Mouse (Mus musculus) lung, adult 2 months (tissue): ENCODE measurements at regions not wholly inside any gene's neighbourhood (a gene's known extent, or its start where the extent isn't known, plus 50 kb on each side); places are given as distances from the start of the nearest gene placed in this dataset.

ENCODE experiments used
- DNase-seq: peaks from one replicate; pipeline ENCODE4 v3.0.0; 2022
- H3K4me1 ChIP-seq: fragments of 200-500 bp; 2 replicates; pipeline ENCODE4 v1.6.1; 2011; ENCODE audit warnings: low read length; ENCODE audit not compliant: control insufficient read depth, insufficient read depth
- H3K4me3 ChIP-seq: fragments of 200-500 bp; replicated peaks from 2 replicates; pipeline ENCODE3; 2011; ENCODE audit warnings: low read depth, mild to moderate bottlenecking, control low read depth, low read length; ENCODE audit errors: extremely low read depth
- CTCF ChIP-seq: fragments of 200-500 bp; IDR thresholded peaks from 2 replicates; pipeline ENCODE4 v1.5.1; 2011; ENCODE audit warnings: mild to moderate bottlenecking, low read length, control low read depth; ENCODE audit not compliant: insufficient read depth
- POLR2A ChIP-seq: fragments of 200-500 bp; IDR thresholded peaks from 2 replicates; pipeline ENCODE4 v1.6.1; 2011; ENCODE audit warnings: low read depth, mild to moderate bottlenecking, control low read depth, low read length, borderline replicate concordance; ENCODE audit errors: extremely low read depth
- WGBS: fragments of 180-500 bp; shearing (Covaris S2); methylation state at CpG from one replicate; pipeline ENCODE4 v1.1.7; 2018; 5-methylcytosine and 5-hydroxymethylcytosine counted together

GRCm38 (mm10) chr13:5702071-5702470 lies 159.2 kb upstream of the Klf6 start:
- 86% methylated on average over 3 of the region's 3 CpGs for WGBS

DNA sequence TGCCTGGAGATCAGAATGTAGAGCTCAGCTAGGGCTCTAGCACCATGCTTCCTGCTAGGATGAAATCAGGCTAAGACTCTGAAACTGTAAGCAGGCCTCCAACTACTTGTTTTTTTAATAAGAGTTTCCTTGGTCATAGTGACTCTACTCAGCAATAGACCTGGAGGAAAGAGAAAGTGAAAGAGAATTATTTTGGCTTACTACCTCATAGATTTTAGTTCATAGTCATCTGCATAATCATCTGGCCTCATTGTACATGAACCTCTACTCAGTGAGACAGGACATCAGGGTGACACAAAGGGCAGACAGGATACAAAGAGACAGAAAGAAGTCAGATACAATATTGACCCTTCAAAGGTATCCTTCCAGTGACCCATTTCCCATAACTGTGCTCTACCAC lies 156.3 kb upstream of the Klf6 start:
- peaks cover 3% of the 10 kb centered on the region for H3K4me1 ChIP-seq
- TF ChIP-seq CTCF: no peak
- no peak overlapping the region for H3K4me3 ChIP-seq
- no peak for DNase-seq

More at GRCm38 (mm10) chr13:5702071-5702470, 159.2 kb upstream of the Klf6 start:
- DNase-seq: no peak
- no peak overlapping the region for H3K4me3 ChIP-seq
- no peak for TF ChIP-seq CTCF
- no peak for TF ChIP-seq POLR2A
- H3K4me1 ChIP-seq: no peaks in the 10 kb centered on the region

- DNase-seq: no peak
- 81% methylated on average over 1 of the region's 1 CpGs for WGBS
- no peak overlapping the region for H3K4me3 ChIP-seq
- TF ChIP-seq CTCF (no peak), POLR2A (no peak)
- peaks cover 11% of the 10 kb centered on the region for H3K4me1 ChIP-seq
Observed at GRCm38 (mm10) chr13:5711646-5712045, 149.6 kb upstream of the Klf6 start.

DNA sequence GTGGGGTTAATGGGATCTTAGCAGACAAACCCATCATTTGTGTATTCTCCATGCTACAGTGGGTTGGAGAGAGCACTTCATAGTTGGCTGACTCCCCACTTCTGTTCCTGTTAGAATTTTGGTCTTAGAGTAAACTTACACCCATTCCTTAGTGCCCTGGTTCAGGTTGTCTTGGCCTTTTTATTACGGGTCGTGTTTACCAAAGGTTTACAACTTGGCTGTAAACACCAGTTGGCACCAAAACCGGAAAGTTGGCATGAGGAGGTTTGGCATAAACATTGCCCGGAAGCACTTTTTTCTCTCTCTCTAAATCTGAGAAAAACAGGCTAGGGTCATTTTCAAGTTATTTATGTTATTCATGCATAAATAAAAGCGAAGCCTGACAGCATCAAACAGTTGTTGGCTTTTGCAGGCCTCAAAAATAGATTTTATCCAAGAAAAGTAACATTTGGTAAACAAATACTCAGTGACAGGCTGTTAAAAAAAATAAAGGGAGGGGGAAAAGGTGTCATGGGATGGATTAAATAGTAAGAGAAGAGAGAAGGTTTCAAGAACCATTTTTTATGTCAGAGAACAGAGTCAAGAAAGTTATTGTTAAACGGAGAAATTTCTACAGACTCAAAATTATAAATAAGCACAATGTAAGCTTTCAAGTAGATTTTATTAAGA lies 148.0 kb upstream of the Klf6 start:
- no peak for TF ChIP-seq CTCF
- no peak for TF ChIP-seq POLR2A
- peak; percentile 37 for DNase-seq
- no peak overlapping the region for H3K4me3 ChIP-seq
- peaks cover 11% of the 10 kb centered on the region for H3K4me1 ChIP-seq
- 26% methylated on average over 6 of the region's 6 CpGs for WGBS

- DNase-seq: peak; percentile 48
- peak overlapping the region; percentile 80 for H3K4me3 ChIP-seq
- TF ChIP-seq POLR2A (peak; percentile 47; the same call in 1 of the 2 replicates), CTCF (no peak)
- 3% methylated on average over 12 of the region's 12 CpGs for WGBS
- H3K4me1 ChIP-seq: peaks cover 8% of the 10 kb centered on the region
Observed at GRCm38 (mm10) chr13:5714191-5714591, 147.1 kb upstream of the Klf6 start.

GRCm38 (mm10) chr13:5714793-5715192 lies 146.5 kb upstream of the Klf6 start:
- TF ChIP-seq POLR2A (no peak), CTCF (no peak)
- DNase-seq: no peak
- Histone ChIP-seq H3K4me1 (peaks cover 8% of the 10 kb centered on the region), H3K4me3 (no peak overlapping the region)

DNA sequence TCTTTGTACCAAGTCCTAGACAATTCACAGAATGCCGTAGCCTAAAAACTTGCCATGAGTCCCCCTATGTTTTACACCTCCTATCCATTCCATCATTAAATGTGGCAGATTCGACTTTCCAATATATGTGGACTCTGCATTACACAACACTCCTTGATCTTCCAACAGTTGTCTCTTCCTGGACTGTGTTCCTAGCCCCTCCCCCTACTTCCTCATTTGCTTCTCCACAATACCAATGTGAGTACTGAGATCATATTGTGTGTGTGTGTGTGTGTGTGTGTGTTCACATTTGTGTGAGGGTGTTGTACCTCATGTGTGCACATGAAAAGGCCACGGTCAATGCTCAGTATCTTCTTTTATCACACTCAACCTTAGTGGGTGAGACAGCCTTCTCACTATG lies 144.5 kb upstream of the Klf6 start:
- 85% methylated on average over 3 of the region's 3 CpGs for WGBS

GRCm38 (mm10) chr13:5723319-5723718 lies 138.0 kb upstream of the Klf6 start:
- WGBS: 96% methylated on average over 2 of the region's 2 CpGs
- DNase-seq: no peak
- Histone ChIP-seq H3K4me1 (no peaks in the 10 kb centered on the region), H3K4me3 (no peak overlapping the region)
- TF ChIP-seq CTCF (no peak), POLR2A (no peak)

More for the DNA sequence above, 144.5 kb upstream of the Klf6 start:
- H3K4me3 ChIP-seq: no peak overlapping the region
- peaks cover 8% of the 10 kb centered on the region for H3K4me1 ChIP-seq
- TF ChIP-seq CTCF: no peak
- no peak for TF ChIP-seq POLR2A
- no peak for DNase-seq

DNA sequence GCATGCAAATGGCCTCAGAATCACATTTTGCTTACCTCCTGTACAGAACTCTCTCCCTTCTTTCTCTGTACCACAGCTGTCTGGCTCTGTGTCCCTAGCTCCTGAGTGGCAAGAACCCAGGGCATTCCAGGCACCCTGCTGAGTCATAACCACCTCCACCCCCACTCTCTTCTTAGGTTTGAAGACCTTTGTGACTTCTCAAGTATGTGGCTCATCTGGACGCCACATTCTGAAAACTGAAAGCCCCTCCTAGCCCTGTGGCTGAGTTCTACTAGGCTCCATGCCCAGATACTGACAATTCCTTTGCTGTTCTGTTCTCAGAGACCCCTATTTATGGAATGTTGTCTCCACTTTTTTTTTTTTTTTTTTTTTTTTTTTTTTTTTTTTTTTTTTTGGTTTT lies 136.9 kb upstream of the Klf6 start:
- Histone ChIP-seq H3K4me3 (no peak overlapping the region), H3K4me1 (no peaks in the 10 kb centered on the region)
- no peak for DNase-seq
- 49% methylated on average over 1 of the region's 1 CpGs for WGBS
- TF ChIP-seq POLR2A (no peak), CTCF (no peak)

DNA sequence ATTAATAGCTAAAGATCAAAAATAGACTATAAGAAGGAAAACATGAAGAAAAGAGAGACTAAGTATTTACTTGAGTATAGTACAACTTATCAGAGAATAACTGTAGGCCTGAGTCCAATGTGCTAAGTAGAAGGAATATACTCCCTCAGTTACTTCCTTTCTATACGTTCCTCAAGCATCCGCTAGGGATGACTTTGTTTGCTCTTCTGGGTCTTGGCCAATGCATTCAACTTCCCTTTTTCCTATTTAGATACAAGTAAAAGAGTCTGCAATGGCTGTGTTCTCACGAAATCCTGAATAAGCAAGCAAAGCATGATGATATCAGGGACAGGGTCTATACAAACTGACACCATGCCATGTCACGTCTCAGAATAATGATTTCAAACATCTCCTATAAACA lies 135.3 kb upstream of the Klf6 start:
- no peak for DNase-seq
- WGBS: 61% methylated on average over 4 of the region's 4 CpGs
- Histone ChIP-seq H3K4me1 (no peaks in the 10 kb centered on the region), H3K4me3 (no peak overlapping the region)
- TF ChIP-seq POLR2A (no peak), CTCF (no peak)

GRCm38 (mm10) chr13:5726446-5726845 lies 134.8 kb upstream of the Klf6 start:
- no peak for DNase-seq
- TF ChIP-seq CTCF: no peak
- TF ChIP-seq POLR2A: no peak
- Histone ChIP-seq H3K4me1 (no peaks in the 10 kb centered on the region), H3K4me3 (no peak overlapping the region)
- 87% methylated on average over 1 of the region's 1 CpGs for WGBS
